Mouse (Mus musculus) heart, postnatal 25 days (tissue): ENCODE measurements around the gene Tgfb3. TPM values are rescaled to one million over a fixed set of nuclear protein-coding genes. Genes with fewer than 3 reads are reported as not detected.

ENCODE experiments used
- DNase-seq: peaks from one replicate; pipeline ENCODE4 v3.0.0; 2022; ENCODE audit warnings: low spot score
- intact Hi-C: fragments of 180-260 bp; cut with DNase I; formaldehyde crosslinking; loops from one replicate; pipeline ENCODE4 v1.15.1; 2025
- total RNA-seq, 2 experiments: library from RNA; stranded (reverse); gene quantifications; 2 replicates each; pipeline ENCODE4 v1.2.3; 2021

The Tgfb3 gene
- total RNA-seq, 2 experiments from 2014 or later = 14.8 to 16.5 TPM

DNA sequence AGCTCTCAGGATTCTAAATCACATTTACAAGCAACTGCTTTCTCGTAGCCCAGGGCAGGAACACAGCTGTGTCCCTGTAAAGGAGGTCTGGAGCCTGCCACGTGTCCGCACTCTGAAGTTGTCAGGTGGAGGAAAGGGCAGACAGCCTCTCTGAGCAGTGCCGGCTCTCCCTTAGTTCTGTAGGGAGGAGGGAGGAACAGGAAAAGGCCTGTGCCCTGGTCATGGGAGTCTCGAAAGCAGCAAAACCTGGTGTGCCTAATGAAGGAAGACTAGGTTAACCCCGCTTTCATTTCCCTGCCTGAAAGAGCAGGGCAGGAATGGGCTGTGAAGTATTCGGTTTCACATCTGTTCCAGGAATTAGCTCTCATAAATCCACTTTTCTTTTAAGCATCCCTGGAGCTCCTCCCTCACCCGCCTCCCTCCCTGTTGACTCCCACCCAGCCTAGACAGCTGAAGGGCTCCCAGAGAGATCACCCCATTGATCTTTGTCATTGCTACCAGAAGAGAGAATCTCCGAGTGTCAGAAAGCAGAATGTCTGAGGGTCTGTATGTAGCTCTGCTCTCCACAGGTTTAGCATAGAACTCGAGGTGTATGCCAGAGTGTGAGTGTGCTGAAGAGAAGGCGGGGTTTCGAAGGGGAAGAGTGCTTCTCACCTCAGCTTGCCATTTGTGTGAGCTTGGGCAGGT lies 41.5 kb downstream of the Tgfb3 start:
- no peak for DNase-seq
- intact Hi-C loops = no loop called here

DNA sequence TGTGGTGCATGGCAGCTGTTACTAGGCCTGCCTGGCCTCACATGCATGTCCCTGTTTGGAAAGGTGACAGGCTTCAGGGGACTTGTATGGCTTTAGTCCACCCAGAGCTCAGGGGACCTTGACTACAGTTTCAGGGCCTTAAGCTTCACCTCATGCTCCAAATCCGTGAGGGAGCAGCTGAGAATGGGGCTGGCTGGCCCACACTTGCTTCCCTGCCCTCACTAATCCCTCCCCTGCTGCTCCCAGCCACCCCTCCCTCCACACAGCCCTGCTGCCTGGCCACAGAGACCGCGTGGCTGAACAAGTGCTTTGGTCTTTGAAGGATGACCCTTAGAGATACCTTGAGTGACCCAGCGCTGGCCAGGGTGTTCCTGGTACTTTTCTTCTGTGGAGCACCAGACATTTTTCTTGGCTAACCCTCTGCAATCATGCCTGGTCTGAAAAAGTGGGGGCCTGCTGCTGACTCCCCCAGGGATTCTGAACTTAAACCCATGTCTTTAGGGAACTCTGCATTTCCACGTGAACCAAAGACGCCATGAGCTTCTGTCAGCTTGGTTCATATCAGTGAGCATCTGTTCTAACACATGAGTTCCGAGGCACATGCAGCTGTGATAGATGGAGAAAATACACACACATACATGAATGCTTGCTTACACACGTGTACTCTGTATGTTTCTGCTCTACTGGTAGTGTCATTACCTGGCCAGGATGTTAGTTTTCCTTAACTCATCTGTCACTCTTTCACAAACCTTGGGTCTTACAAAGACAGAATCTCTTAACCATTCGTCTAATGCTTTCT lies 42.3 kb downstream of the Tgfb3 start:
- DNase-seq = no peak
- intact Hi-C loops = no loop called here

DNA sequence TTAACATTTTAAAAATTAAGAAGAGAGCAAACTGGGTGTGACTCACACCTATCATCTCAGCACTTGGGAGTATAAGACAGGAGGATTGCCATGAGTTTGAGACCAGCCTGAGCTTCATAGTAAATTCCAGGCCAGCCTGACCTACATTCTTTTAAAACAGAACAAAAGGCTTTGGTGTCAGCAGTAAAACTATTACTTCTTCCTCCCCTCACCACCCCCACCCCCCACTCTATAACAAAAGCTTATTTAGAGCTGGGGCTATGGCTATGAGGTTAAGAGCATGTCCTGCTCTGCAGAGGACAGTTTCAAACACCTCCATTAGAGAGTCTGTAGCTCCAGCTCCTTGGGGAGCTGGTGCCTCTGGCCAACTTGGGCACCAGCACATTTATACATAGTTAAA lies 43.3 kb downstream of the Tgfb3 start:
- DNase-seq = no peak
- intact Hi-C loops = no loop called here

DNA sequence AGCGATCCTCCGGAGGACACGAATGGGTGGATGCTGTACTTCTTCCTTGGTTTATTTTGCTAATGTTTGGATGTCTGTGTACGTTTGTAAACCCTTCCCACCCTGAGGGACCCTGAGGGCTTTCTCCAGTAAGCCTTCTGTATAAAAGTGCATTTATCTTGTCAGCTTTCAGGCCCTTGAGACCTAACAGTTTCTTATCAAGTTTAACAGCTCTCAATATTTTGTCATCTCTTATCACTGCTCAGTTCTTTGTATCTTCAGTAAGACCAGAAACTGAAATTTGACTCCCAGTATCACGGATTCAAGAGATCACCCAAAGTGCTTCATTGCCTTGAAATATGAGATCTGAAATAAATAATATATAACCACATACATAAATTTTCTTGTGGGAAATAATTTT lies 47.9 kb downstream of the Tgfb3 start:
- DNase-seq = no peak
- intact Hi-C loops = no loop called here

DNA sequence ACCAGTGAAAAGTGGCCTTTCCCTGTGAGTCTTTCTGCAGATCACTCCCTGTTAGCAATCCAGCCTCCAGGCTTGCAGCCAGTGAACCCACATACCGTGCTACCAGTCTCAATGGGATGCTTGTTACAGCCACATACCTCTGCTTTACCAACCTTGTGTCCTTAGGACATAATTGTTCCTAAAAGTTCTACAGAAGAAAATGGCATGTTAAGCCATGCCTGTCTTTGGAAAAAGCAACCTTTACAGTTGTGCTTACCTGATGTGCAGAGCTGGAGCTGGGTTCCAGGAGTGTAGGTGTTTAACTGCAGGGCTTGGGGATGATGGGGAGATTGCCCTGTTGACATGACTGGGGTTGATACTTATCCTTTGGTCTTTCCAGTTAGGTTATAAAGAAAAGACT lies 51.1 kb downstream of the Tgfb3 start:
- intact Hi-C loops = no loop called here
- DNase-seq = no peak

DNA sequence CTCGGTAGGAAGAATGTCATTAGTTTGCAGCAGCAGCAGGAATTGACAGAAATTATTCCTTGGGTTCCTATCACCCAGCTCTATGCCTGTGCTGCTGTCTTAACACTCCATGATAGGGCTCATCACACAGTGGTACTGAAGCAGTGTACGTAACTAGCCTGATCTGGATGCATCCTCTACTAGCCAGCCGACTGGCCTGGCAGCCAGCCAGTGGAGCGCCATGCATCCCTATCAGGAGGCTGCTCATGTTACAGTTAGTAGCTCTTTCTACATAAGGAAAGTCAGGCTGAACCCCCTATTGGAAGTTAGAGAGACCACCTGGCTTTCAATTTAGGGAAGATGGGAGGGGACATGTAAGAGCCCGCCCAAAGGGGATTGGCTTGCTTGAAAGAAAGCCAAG lies 51.8 kb downstream of the Tgfb3 start:
- no peak for DNase-seq
- intact Hi-C loops = no loop called here

DNA sequence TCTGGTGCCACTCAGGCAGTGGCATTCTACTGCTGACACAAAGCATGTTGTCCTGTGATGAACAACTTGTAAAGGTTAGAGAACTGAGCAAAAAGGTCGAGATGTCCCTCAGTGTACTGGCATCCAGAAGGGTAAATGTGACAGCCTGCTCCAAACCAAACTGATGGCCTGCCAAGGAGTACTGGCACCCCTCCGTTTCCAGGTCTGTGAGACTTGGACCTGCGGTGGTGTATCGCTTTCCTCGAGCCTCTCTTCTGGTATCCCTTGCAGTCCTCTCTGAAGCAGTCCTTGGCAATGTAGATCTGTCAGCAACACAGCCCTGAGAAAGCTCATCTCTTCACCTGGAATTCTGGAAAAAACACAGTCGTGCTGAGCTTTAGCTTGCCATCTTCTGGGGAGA lies 53.4 kb downstream of the Tgfb3 start:
- intact Hi-C loops = no loop called here
- DNase-seq = no peak

DNA sequence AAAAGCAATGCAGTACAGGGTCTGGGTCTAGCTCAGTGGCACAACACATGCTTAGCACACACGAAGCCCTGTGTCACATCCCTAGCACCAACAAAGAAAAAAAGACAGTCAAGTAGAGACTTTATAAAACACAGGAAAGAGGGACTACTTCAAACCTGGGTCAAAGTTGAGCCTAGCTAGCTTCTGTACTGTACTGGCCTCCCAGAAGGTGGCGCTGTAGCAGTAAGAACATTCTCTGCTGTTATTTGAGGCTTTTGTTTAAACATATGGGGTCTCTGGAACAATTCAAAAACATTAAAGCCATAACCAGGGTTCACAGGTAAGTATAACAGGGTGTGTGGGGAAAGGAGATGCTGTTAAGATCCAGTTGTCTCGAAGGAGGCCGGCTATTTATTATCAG lies 54.4 kb downstream of the Tgfb3 start:
- no peak for DNase-seq
- intact Hi-C loops = loop anchor here (1.0 kb wide), 1 partner anchor 55 kb away; the partner anchor contains the start of gene Tgfb3

DNA sequence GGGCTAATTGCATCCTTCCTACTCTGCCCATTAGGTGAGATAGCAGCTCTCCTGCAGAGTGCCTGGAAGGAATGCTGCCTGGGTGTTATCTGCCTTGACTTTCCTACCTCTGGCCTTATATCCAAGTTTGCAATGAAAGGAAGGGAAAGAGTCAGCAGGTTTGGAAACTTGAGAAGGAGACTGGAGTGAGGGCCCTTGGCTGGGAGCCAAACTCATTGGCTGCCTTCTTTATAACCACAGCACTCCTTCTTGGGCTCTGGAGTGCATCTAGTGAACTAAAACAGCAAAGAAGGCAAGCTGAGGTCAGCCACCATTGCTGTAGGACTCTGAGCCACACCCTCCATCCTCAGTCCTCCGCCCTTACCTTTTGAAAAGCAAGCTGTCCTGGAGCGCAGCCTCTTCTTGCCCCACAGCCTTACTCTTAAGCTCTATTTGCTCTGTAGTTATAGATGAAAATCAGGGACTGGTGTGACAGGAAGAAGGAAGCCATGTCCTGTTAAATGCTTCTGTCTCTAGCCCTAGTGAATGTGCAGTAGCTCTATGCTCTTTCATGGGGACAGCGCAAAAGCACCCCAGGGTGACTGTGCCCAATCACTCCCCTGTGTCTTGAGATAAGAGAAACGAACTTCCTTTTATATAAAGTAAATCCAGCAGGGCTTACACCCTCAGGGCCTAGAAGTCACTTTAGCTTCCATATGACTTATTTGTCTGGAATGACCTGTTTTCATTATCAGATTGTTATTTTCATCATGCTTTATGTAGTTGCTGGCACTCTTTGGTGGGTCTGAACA lies 55.6 kb downstream of the Tgfb3 start:
- DNase-seq = no peak
- intact Hi-C loops = no loop called here

DNA sequence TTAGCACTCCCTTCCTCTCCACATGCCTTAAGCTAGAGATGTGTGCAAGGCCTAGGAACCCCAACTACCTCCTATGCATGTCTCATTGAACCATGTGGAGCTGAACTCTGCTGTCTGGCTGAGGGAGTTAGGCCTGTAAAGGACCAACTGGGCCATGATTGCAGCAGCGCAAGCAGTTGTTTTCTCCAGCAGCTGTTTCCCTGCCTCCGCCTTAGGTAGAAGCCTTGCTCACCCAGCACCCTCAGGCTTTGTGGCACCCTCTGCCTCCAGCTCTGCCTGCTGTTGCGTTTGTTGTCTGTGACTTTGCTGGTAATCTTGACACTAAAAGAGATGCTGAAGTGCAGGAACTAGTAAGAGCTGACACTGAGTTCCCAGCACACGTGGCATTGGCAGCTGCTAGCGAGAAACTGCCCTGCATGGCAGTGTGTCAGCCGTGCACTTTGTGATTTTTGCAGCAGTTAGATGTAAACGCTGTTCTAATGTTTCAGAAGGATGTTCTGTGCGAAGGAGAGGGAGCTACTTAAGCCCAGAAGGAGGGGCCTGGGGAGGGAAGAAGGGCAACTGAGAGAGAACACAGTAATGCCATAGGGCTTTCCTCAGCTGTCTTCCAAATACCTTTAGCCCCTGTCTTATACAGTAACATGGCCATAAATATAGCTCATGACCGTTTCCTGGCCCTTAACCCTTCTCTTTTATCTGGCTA lies 56.4 kb downstream of the Tgfb3 start:
- intact Hi-C loops = no loop called here
- DNase-seq = no peak

DNA sequence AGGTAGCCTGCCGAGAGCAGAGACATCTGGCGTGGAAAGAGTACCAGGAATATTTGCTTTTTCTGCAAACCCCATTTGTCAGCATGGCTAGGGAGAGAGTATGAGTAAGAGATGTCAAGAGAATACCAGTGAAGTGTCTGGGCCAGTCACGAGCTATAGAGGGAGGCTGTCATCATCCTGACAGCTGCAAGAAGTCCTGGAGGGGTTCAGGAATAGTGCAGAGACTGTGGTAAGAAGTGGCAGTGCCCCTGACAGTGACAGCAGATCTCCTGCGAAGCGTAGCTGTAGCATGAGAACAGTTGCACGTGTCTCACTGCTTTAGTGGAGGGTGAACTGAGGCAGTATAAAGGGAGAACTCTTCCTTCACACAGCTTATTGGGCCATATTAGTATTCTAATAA lies 57.3 kb downstream of the Tgfb3 start:
- intact Hi-C loops = no loop called here
- DNase-seq = no peak

DNA sequence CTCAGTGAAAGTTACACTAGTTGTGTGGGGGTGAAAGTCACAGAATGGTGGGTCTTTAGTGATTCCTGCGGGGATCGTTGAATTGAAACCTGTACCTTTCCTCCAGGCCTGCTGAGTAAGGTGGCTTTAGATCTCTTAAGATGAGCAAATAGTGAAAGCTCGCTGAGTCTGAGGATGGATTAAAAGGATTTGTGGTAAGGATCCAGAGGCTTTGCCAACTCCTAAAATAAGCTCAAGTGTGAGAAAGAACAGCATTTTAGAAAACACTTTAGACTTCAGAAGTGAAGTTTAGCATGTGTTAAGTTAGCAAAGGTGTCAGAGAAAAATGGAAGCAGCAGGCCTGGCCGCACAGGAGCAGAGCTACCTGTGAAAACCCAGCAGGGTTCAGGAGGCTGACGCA lies 61.5 kb downstream of the Tgfb3 start:
- intact Hi-C loops = no loop called here
- no peak for DNase-seq

DNA sequence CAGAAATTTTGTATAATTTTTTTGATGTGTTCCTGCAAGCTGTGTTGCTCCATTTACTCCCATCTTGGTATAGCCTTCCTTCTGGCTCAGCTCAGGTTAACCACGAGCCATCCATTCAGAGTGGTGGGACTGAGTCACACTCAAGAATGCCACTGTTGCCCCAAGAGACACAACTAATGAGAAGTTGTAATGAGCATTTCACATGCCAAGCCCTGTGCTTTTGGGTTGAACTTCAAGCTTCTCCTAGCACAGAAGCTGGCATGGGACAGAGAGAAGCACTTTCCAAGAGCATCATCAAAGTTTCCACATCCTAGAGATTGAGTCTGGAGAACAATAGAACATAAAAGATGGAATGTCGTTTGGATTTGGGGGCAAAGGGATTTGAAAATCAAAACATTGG lies 63.7 kb downstream of the Tgfb3 start:
- intact Hi-C loops = no loop called here
- no peak for DNase-seq

DNA sequence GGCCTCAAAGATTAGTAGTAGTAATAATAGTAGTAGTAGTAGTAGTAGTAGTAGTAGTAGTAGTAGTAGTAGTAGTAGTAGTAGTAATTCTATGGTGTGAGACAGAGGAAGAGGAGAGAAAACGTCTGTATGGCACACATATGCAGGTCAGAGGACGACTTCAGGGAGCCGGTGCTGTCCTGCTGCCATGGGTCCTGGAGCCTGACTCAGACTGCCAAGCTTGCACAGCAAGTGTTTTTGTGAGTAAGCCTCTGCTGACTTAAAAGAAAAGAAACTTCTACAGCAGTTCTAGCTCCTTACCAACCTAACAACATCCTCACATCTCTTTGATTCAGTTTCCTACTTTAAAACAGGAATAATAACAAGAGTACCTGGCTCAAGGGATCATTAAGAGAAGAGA lies 64.2 kb downstream of the Tgfb3 start:
- intact Hi-C loops = no loop called here
- no peak for DNase-seq

DNA sequence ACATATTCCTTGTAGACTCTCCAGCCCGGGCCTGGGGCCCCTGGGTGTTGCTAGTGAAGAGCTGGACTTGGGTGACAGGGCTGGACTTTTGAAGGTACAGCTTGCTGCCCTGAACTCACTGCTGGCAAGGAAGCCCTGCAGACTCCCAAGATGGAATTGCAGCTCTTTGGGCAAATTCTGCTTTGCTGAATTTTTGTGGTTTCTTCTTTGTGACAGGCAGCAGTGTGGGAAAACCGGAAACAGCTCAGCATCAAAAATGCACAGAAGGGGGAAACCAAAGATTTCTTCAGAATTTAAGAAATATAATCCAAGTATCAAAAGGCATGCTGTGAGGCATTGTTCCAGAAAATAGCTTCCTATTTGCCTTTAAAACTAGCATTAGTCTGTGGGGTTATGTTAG lies 64.7 kb downstream of the Tgfb3 start:
- intact Hi-C loops = no loop called here

DNA sequence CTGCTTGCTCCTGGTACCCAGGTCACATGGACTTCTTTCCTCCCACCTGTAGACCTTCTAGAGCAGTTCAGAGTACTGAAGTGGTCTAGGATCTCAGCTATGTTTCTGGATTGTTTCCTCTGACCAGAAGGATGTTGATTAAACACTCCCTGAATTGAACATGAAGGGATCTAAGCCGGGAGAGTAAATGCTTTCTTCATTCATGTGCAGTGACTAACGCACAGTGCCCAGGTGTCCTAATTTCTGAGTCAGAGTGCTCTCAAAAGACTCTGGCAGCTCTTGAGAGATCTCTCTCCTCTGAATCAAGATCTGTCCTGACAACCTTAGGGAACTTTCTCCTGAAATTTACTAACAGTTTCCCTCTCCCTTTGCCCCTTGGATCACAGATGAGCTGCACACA lies 66.6 kb downstream of the Tgfb3 start:
- intact Hi-C loops = no loop called here
- no peak for DNase-seq

More for the DNA sequence above, 64.7 kb downstream of the Tgfb3 start:
- DNase-seq = no peak

DNA sequence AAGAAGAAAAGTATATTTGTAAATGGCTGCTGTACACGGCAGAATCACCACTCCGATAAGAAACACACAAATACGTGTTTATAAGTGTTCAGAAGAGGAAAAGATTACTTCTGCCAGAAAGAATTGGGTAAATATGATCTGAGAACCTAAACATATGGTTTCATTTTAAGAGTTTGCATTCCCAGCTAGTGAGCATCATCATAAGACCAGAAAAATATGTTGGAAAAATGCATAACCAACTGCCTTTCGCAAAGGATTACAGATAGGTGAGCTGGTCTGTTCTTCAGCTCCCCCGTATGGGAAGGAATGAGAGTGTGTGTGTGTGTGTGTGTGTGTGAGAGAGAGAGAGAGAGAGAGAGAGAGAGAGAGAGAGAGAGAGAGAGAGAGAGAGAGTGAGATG lies 68.2 kb downstream of the Tgfb3 start:
- no peak for DNase-seq
- intact Hi-C loops = no loop called here

DNA sequence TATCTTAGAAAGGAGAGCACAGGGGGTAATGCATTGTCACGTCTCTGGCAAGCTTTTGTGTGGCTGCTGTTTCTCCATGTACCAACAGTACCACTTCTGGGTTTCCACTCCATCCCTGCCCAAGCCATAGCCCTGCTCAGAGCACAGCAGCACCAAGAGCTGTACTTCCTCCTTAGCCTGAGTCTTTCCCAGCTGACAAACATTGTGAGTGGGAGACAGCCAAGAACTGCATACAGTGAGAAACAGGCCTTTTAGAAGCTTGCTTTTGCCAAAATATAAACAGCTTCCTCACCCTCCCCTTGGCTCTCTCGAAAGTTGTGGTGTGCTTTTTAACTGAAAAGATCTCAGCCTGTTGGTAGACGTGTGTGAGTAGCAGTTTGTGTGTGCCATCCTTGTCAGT lies 71.5 kb downstream of the Tgfb3 start:
- no peak for DNase-seq
- intact Hi-C loops = no loop called here
